Mouse (Mus musculus) lung, embryonic 14.5 days (tissue): ENCODE measurements around the gene Slc25a26. TPM values are rescaled to one million over a fixed set of nuclear protein-coding genes. Genes with fewer than 3 reads are reported as not detected.

Experiments used
- ATAC-seq: fragments of 200-750 bp; cut with Nextera tagmentation; 2 replicates; pipeline ENCODE4 v1.8.0; 2017; ENCODE audit warnings: mild to moderate bottlenecking, moderate TSS enrichment, moderate library complexity; ENCODE audit not compliant: insufficient read depth
- DNase-seq: peaks from one replicate; pipeline ENCODE4 v3.0.0-alpha.2; 2015
- H3K27ac ChIP-seq: fragments of 300-500 bp; sonication (generic); 2 replicates; pipeline ENCODE4 v1.5.1; 2014; ENCODE audit warnings: low read depth, mild to moderate bottlenecking, moderate library complexity
- H3K27me3 ChIP-seq: fragments of 300-500 bp; sonication (generic); 2 replicates; pipeline ENCODE4 v1.6.1; 2014; ENCODE audit warnings: low read length, control low read depth; ENCODE audit not compliant: insufficient read depth
- H3K36me3 ChIP-seq: fragments of 300-500 bp; sonication (generic); 2 replicates; pipeline ENCODE4 v1.6.1; 2014; ENCODE audit warnings: control low read depth; ENCODE audit not compliant: insufficient read depth
- H3K4me1 ChIP-seq: fragments of 300-500 bp; sonication (generic); 2 replicates; pipeline ENCODE4 v1.6.1; 2014; ENCODE audit warnings: antibody characterized with exemption, control low read depth; ENCODE audit not compliant: insufficient read depth
- H3K4me2 ChIP-seq: fragments of 300-500 bp; sonication (generic); 2 replicates; pipeline ENCODE4 v1.6.1; 2014; ENCODE audit warnings: mild to moderate bottlenecking
- H3K4me3 ChIP-seq: fragments of 300-500 bp; sonication (generic); 2 replicates; pipeline ENCODE4 v1.5.1; 2014; ENCODE audit warnings: low read depth, low read length
- H3K9ac ChIP-seq: fragments of 300-500 bp; sonication (generic); 2 replicates; pipeline ENCODE4 v1.6.1; 2014
- H3K9me3 ChIP-seq: fragments of 300-500 bp; sonication (generic); 2 replicates; pipeline ENCODE4 v1.6.1; 2016; ENCODE audit warnings: low read depth, low read length, control low read depth
- CTCF ChIP-seq: IDR thresholded peaks from 2 replicates; pipeline ENCODE4 v1.5.1; 2016; ENCODE audit warnings: antibody characterized with exemption, low read depth
- WGBS: fragments of 180-500 bp; shearing (Covaris S2); extraction: QIAGEN DNeasy Blood & Tissue Kit; methylation state at CpG from one replicate; pipeline ENCODE4 v1.1.7; 2014; 5-methylcytosine and 5-hydroxymethylcytosine counted together
- polyA plus RNA-seq: library from polyadenylated mRNA; unstranded; fragments of >200 nt; fragmentation: Nextera tagmentation; extraction: Ambion mirVana; gene quantifications from 2 replicates; pipeline ENCODE4 v1.2.1, GENCODE M21; 2014

The Slc25a26 gene
- polyA plus RNA-seq, 1 experiment from 2014 or later = 7.1 TPM

- Histone ChIP-seq H3K36me3 (peaks cover 33% of the 10 kb centered on the region; the same call in 1 of the 2 replicates), H3K9ac (no peak overlapping the region)
- DNase-seq = no peak
Observed at GRCm38 (mm10) chr6:94627714-94628595, 127.8 kb downstream of the Slc25a26 start.

GRCm38 (mm10) chr6:94628787-94629186 lies 128.7 kb downstream of the Slc25a26 start:
- H3K27ac ChIP-seq = no peak overlapping the region
- no peak overlapping the region for H3K4me2 ChIP-seq
- no peaks in the 10 kb centered on the region for H3K9me3 ChIP-seq
- no peak overlapping the region for H3K4me3 ChIP-seq
- no peaks in the 10 kb centered on the region for H3K27me3 ChIP-seq
- no peak for ATAC-seq
- TF ChIP-seq CTCF = no peak
- H3K9ac ChIP-seq = no peak overlapping the region
- peaks cover 30% of the 10 kb centered on the region; the same call in 1 of the 2 replicates for H3K36me3 ChIP-seq
- WGBS = 56% methylated on average over 6 of the region's 6 CpGs
- H3K4me1 ChIP-seq = peaks cover 7% of the 10 kb centered on the region; the same call in 1 of the 2 replicates
- no peak for DNase-seq

More at GRCm38 (mm10) chr6:94627714-94628595, 127.8 kb downstream of the Slc25a26 start:
- Histone ChIP-seq H3K27ac (no peak overlapping the region), H3K4me2 (no peak overlapping the region), H3K4me3 (no peak overlapping the region), H3K9me3 (no peaks in the 10 kb centered on the region), H3K27me3 (no peaks in the 10 kb centered on the region), H3K4me1 (peaks cover 7% of the 10 kb centered on the region; the same call in 1 of the 2 replicates)
- TF ChIP-seq CTCF = no peak
- WGBS = 67% methylated on average over 15 of the region's 15 CpGs
- no peak for ATAC-seq

- DNase-seq (peak; percentile 63), ATAC-seq (peak; percentile 57; the same call in 1 of the 2 replicates)
- Histone ChIP-seq H3K4me1 (peaks cover 7% of the 10 kb centered on the region; the same call in 1 of the 2 replicates), H3K9me3 (no peaks in the 10 kb centered on the region), H3K4me2 (no peak overlapping the region), H3K9ac (no peak overlapping the region), H3K27me3 (no peaks in the 10 kb centered on the region), H3K27ac (peak overlapping the region; percentile 69), H3K36me3 (0 out of 2 replicates have a peak, but pooled peaks cover 13% of the 10 kb centered on the region), H3K4me3 (no peak overlapping the region)
- 59% methylated on average over 7 of the region's 7 CpGs for WGBS
- no peak for TF ChIP-seq CTCF
Observed at GRCm38 (mm10) chr6:94631051-94631778, 131.1 kb downstream of the Slc25a26 start.

- TF ChIP-seq CTCF = no peak
- Histone ChIP-seq H3K4me3 (no peak overlapping the region), H3K27me3 (no peaks in the 10 kb centered on the region), H3K27ac (peak overlapping the region; percentile 69), H3K9me3 (no peaks in the 10 kb centered on the region), H3K4me1 (peaks cover 7% of the 10 kb centered on the region; the same call in 1 of the 2 replicates), H3K4me2 (no peak overlapping the region), H3K36me3 (0 out of 2 replicates have a peak, but pooled peaks cover 9% of the 10 kb centered on the region), H3K9ac (no peak overlapping the region)
- DNase-seq (no peak), ATAC-seq (no peak)
- whole genome bisulfite sequencing = 81% methylated on average over 6 of the region's 6 CpGs
Observed at GRCm38 (mm10) chr6:94631779-94632082, 131.6 kb downstream of the Slc25a26 start.

- H3K4me3 ChIP-seq = no peak overlapping the region
- H3K9me3 ChIP-seq = no peaks in the 10 kb centered on the region
- H3K4me1 ChIP-seq = peaks cover 11% of the 10 kb centered on the region
- DNase-seq (no peak), ATAC-seq (no peak)
- no peak for TF ChIP-seq CTCF
- 76% methylated on average over 4 of the region's 4 CpGs for WGBS
- H3K4me2 ChIP-seq = no peak overlapping the region
- H3K27me3 ChIP-seq = no peaks in the 10 kb centered on the region
- no peaks in the 10 kb centered on the region for H3K36me3 ChIP-seq
- H3K27ac ChIP-seq = no peak overlapping the region
- no peak overlapping the region for H3K9ac ChIP-seq
Observed at GRCm38 (mm10) chr6:94634274-94634673, 134.1 kb downstream of the Slc25a26 start.

GRCm38 (mm10) chr6:94634710-94635109 lies 134.6 kb downstream of the Slc25a26 start:
- DNase-seq (no peak), ATAC-seq (no peak)
- Histone ChIP-seq H3K9ac (no peak overlapping the region), H3K36me3 (no peaks in the 10 kb centered on the region), H3K27ac (no peak overlapping the region), H3K4me1 (peaks cover 11% of the 10 kb centered on the region), H3K27me3 (no peaks in the 10 kb centered on the region), H3K9me3 (no peaks in the 10 kb centered on the region), H3K4me3 (no peak overlapping the region), H3K4me2 (no peak overlapping the region)
- WGBS = 65% methylated on average over 9 of the region's 9 CpGs
- TF ChIP-seq CTCF = no peak

- WGBS = 54% methylated on average over 1 of the region's 1 CpGs
- H3K27me3 ChIP-seq = no peaks in the 10 kb centered on the region
- DNase-seq = no peak
- no peak overlapping the region for H3K4me2 ChIP-seq
- TF ChIP-seq CTCF = no peak
- no peak overlapping the region for H3K9ac ChIP-seq
- no peak overlapping the region for H3K4me3 ChIP-seq
- no peaks in the 10 kb centered on the region for H3K36me3 ChIP-seq
- H3K27ac ChIP-seq = no peak overlapping the region
- H3K4me1 ChIP-seq = peaks cover 14% of the 10 kb centered on the region
- no peak for ATAC-seq
- H3K9me3 ChIP-seq = no peaks in the 10 kb centered on the region
Observed at GRCm38 (mm10) chr6:94635343-94635742, 135.2 kb downstream of the Slc25a26 start.
